In the genomic region with DNA sequence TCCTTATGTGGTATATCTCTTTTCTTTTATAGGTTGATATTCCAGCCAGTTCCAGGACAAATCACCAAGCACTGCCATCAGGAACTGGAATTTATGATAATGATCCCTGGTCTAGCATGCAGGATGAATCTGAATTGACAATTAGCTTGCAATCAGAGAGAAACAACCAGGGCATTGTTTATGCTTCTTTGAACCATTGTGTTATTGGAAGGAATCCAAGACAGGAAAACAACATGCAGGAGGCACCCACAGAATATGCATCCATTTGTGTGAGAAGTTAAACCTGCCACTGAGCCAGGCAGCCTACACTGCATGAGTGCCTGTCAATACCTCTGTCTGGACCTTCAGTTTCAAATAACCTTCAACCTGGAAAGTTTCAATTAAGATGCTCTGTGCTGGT, we compare ENCODE assay signal across 24 mouse cellular contexts. TPM values are rescaled to one million over a fixed set of nuclear protein-coding genes. Genes with fewer than 3 reads are reported as not detected.
DNase-seq lines count a peak whose midpoint lies in the region; ATAC-seq and TF ChIP-seq lines count a peak whose summit lies in the region.
"Had no signal": no experiment of that assay in that cellular context is flagged by ENCODE, and none has a peak within 500 bp of the region (broad histone marks: within the 10 kb centered on the region; RNA-seq: fewer than 3 reads in every experiment).

No protein-coding gene starts in this region.

- H3K36me3 ChIP-seq in forebrain, embryonic 14.5 days (ENCODE audit: control insufficient read depth, insufficient read depth, low read length), result no peaks in the 10 kb centered on the region
- H3K36me3 ChIP-seq in forebrain, embryonic 12.5 days (replicated peaks), result no peaks in the 10 kb centered on the region
- no peaks in the 10 kb centered on the region for H3K36me3 ChIP-seq in hindbrain, embryonic 14.5 days (replicated peaks; ENCODE audit: control insufficient read depth, insufficient read depth)
- no peaks in the 10 kb centered on the region for H3K36me3 ChIP-seq in hindbrain, embryonic 10.5 days
- no peaks in the 10 kb centered on the region for H3K36me3 ChIP-seq in midbrain, embryonic 14.5 days (ENCODE audit: control insufficient read depth, insufficient read depth, low read length)
- no peaks in the 10 kb centered on the region for H3K36me3 ChIP-seq in midbrain, embryonic 16.5 days (ENCODE audit: control insufficient read depth, insufficient read depth, low read length)
- no peaks in the 10 kb centered on the region for H3K36me3 ChIP-seq in intestine, postnatal 0 days (ENCODE audit: control insufficient read depth, insufficient read depth)
- H3K36me3 ChIP-seq: embryonic facial prominence, embryonic 12.5 days; intestine, embryonic 15.5 days; limb, embryonic 13.5 days; liver, embryonic 12.5 days; lung, embryonic 15.5 days had no signal

- peak; percentile 60; the same call in 1 of the 2 replicates for ATAC-seq in forebrain, embryonic 14.5 days
- ATAC-seq in forebrain, embryonic 12.5 days (ENCODE audit: low FRiP score), result no peak
- ATAC-seq in hindbrain, embryonic 14.5 days (ENCODE audit: low FRiP score), result peak; percentile 43; the same call in 1 of the 2 replicates
- no peak for ATAC-seq in midbrain, embryonic 14.5 days (ENCODE audit: low FRiP score, low TSS enrichment)
- ATAC-seq in midbrain, embryonic 16.5 days, result no peak
- ATAC-seq in intestine, postnatal 0 days, result no peak
- ATAC-seq: forebrain, postnatal 0 days; intestine, embryonic 15.5 days; liver, embryonic 12.5 days had no signal

- DNase-seq in forebrain, embryonic 14.5 days (ENCODE audit: low spot score), result peak; percentile 49
- DNase-seq in hindbrain, embryonic 14.5 days (ENCODE audit: low spot score), result no peak
- DNase-seq in hindbrain, embryonic 10.5 days (ENCODE audit: low spot score), result no peak
- DNase-seq in midbrain, embryonic 14.5 days, result peak; percentile 34
- DNase-seq in ZHBTc4 (ENCODE audit: low read depth, low spot score), result peak; percentile 18
- DNase-seq: adrenal gland, postnatal 25 days; cerebellum, adult 11 months; cerebellum, postnatal 25 days; forebrain, postnatal 0 days; lung, postnatal 4 days; right cerebral cortex, postnatal 25 days; thymus, postnatal 25 days had no signal

- no peak overlapping the region for H3K27ac ChIP-seq in forebrain, embryonic 14.5 days (ENCODE audit: low read depth, low read length)
- no peak overlapping the region for H3K27ac ChIP-seq in forebrain, embryonic 12.5 days
- H3K27ac ChIP-seq in hindbrain, embryonic 14.5 days, result no peak overlapping the region
- no peak overlapping the region for H3K27ac ChIP-seq in hindbrain, embryonic 10.5 days
- no peak overlapping the region for H3K27ac ChIP-seq in midbrain, embryonic 14.5 days (replicated peaks; ENCODE audit: low read depth, low read length)
- H3K27ac ChIP-seq in midbrain, embryonic 16.5 days (ENCODE audit: low read length), result no peak overlapping the region
- no peak overlapping the region for H3K27ac ChIP-seq in intestine, postnatal 0 days (ENCODE audit: low read depth, low read length)
- H3K27ac ChIP-seq: embryonic facial prominence, embryonic 12.5 days; intestine, embryonic 15.5 days; limb, embryonic 13.5 days; liver, embryonic 12.5 days; lung, embryonic 15.5 days had no signal

- H3K9ac ChIP-seq in forebrain, embryonic 14.5 days (ENCODE audit: low read length), result no peak overlapping the region
- no peak overlapping the region for H3K9ac ChIP-seq in forebrain, embryonic 12.5 days
- H3K9ac ChIP-seq in hindbrain, embryonic 14.5 days, result no peak overlapping the region
- H3K9ac ChIP-seq in midbrain, embryonic 14.5 days (replicated peaks; ENCODE audit: low read length), result no peak overlapping the region
- H3K9ac ChIP-seq in midbrain, embryonic 16.5 days (ENCODE audit: low read depth, low read length), result no peak overlapping the region
- H3K9ac ChIP-seq in intestine, postnatal 0 days (ENCODE audit: low read depth, low read length), result no peak overlapping the region
- H3K9ac ChIP-seq: embryonic facial prominence, embryonic 12.5 days; forebrain, postnatal 0 days; intestine, embryonic 15.5 days; limb, embryonic 13.5 days; liver, embryonic 12.5 days; lung, embryonic 15.5 days had no signal

- no peaks in the 10 kb centered on the region for H3K4me1 ChIP-seq in forebrain, embryonic 14.5 days (ENCODE audit: control insufficient read depth, insufficient read depth, low read length)
- H3K4me1 ChIP-seq in forebrain, embryonic 12.5 days, result peaks cover 4% of the 10 kb centered on the region; the same call in 1 of the 2 replicates
- H3K4me1 ChIP-seq in hindbrain, embryonic 14.5 days (replicated peaks; ENCODE audit: control insufficient read depth, insufficient read depth, low read length), result no peaks in the 10 kb centered on the region
- H3K4me1 ChIP-seq in hindbrain, embryonic 10.5 days (replicated peaks), result peaks cover 6% of the 10 kb centered on the region; the same call in 1 of the 2 replicates
- H3K4me1 ChIP-seq in midbrain, embryonic 14.5 days (ENCODE audit: control insufficient read depth, insufficient read depth, low read length), result no peaks in the 10 kb centered on the region
- no peaks in the 10 kb centered on the region for H3K4me1 ChIP-seq in midbrain, embryonic 16.5 days (ENCODE audit: control insufficient read depth, insufficient read depth, low read length)
- H3K4me1 ChIP-seq in intestine, postnatal 0 days (replicated peaks; ENCODE audit: control insufficient read depth, insufficient read depth, low read length), result no peaks in the 10 kb centered on the region
- H3K4me1 ChIP-seq: embryonic facial prominence, embryonic 12.5 days; intestine, embryonic 15.5 days; limb, embryonic 13.5 days; liver, embryonic 12.5 days had no signal

- no peak overlapping the region for H3K4me3 ChIP-seq in forebrain, embryonic 14.5 days (ENCODE audit: low read depth, low read length)
- H3K4me3 ChIP-seq in forebrain, embryonic 12.5 days (replicated peaks), result no peak overlapping the region
- H3K4me3 ChIP-seq in hindbrain, embryonic 14.5 days (replicated peaks; ENCODE audit: low read length), result no peak overlapping the region
- no peak overlapping the region for H3K4me3 ChIP-seq in hindbrain, embryonic 10.5 days
- no peak overlapping the region for H3K4me3 ChIP-seq in midbrain, embryonic 14.5 days (replicated peaks; ENCODE audit: low read depth, low read length)
- no peak overlapping the region for H3K4me3 ChIP-seq in midbrain, embryonic 16.5 days (ENCODE audit: low read depth, low read length)
- no peak overlapping the region for H3K4me3 ChIP-seq in intestine, postnatal 0 days (ENCODE audit: low read depth, low read length)
- H3K4me3 ChIP-seq: embryonic facial prominence, embryonic 12.5 days; intestine, embryonic 15.5 days; limb, embryonic 13.5 days; liver, embryonic 12.5 days; lung, embryonic 15.5 days had no signal

- TF ChIP-seq CTCF in intestine, postnatal 0 days (IDR thresholded peaks at IDR 0.05; ENCODE audit: low read depth), result no peak

- no peaks in the 10 kb centered on the region for H3K9me3 ChIP-seq in forebrain, embryonic 14.5 days (replicated peaks; ENCODE audit: control insufficient read depth, low read length)
- H3K9me3 ChIP-seq in forebrain, embryonic 12.5 days, result no peaks in the 10 kb centered on the region
- H3K9me3 ChIP-seq in hindbrain, embryonic 14.5 days (ENCODE audit: control insufficient read depth, low read length), result no peaks in the 10 kb centered on the region
- no peaks in the 10 kb centered on the region for H3K9me3 ChIP-seq in hindbrain, embryonic 10.5 days
- H3K9me3 ChIP-seq in midbrain, embryonic 14.5 days (ENCODE audit: control insufficient read depth, low read length), result no peaks in the 10 kb centered on the region
- H3K9me3 ChIP-seq in midbrain, embryonic 16.5 days (replicated peaks; ENCODE audit: control insufficient read depth, low read length, poor library complexity, severe bottlenecking), result no peaks in the 10 kb centered on the region
- H3K9me3 ChIP-seq in intestine, postnatal 0 days (ENCODE audit: control insufficient read depth), result no peaks in the 10 kb centered on the region
- H3K9me3 ChIP-seq: embryonic facial prominence, embryonic 12.5 days; intestine, embryonic 15.5 days; limb, embryonic 13.5 days; liver, embryonic 12.5 days; lung, embryonic 15.5 days had no signal

- H3K27me3 ChIP-seq in forebrain, embryonic 14.5 days (replicated peaks; ENCODE audit: control insufficient read depth, insufficient read depth, low read length), result no peaks in the 10 kb centered on the region
- H3K27me3 ChIP-seq in forebrain, embryonic 12.5 days, result no peaks in the 10 kb centered on the region
- H3K27me3 ChIP-seq in hindbrain, embryonic 14.5 days (ENCODE audit: control insufficient read depth, insufficient read depth, low read length), result no peaks in the 10 kb centered on the region
- no peaks in the 10 kb centered on the region for H3K27me3 ChIP-seq in hindbrain, embryonic 10.5 days (ENCODE audit: insufficient read depth, poor library complexity, severe bottlenecking)
- H3K27me3 ChIP-seq in midbrain, embryonic 14.5 days (ENCODE audit: control insufficient read depth, insufficient read depth, low read length), result no peaks in the 10 kb centered on the region
- no peaks in the 10 kb centered on the region for H3K27me3 ChIP-seq in midbrain, embryonic 16.5 days (ENCODE audit: control insufficient read depth, insufficient read depth, low read depth, low read length)
- no peaks in the 10 kb centered on the region for H3K27me3 ChIP-seq in intestine, postnatal 0 days (replicated peaks; ENCODE audit: control insufficient read depth, insufficient read depth, low read length)
- H3K27me3 ChIP-seq: embryonic facial prominence, embryonic 12.5 days; intestine, embryonic 15.5 days; limb, embryonic 13.5 days; liver, embryonic 12.5 days; lung, embryonic 15.5 days had no signal

- no peak overlapping the region for H3K4me2 ChIP-seq in forebrain, embryonic 14.5 days (ENCODE audit: low read length)
- H3K4me2 ChIP-seq in forebrain, embryonic 12.5 days, result no peak overlapping the region
- no peak overlapping the region for H3K4me2 ChIP-seq in hindbrain, embryonic 14.5 days (replicated peaks)
- H3K4me2 ChIP-seq in midbrain, embryonic 14.5 days (ENCODE audit: low read length), result no peak overlapping the region
- H3K4me2 ChIP-seq in midbrain, embryonic 16.5 days (ENCODE audit: low read length), result no peak overlapping the region
- H3K4me2 ChIP-seq in intestine, postnatal 0 days (replicated peaks; ENCODE audit: low read depth), result no peak overlapping the region
- H3K4me2 ChIP-seq: embryonic facial prominence, embryonic 12.5 days; heart, embryonic 11.5 days; intestine, embryonic 15.5 days; limb, embryonic 13.5 days; liver, embryonic 12.5 days; lung, embryonic 15.5 days had no signal

RNA-seq across cellular contexts. Expression of gene Btla, which starts 26.2 kb away (rescaled TPM):
- polyA plus RNA-seq in forebrain, embryonic 14.5 days (2014; fragmentation: Nextera tagmentation; extraction: Ambion mirVana), result 0.09 and 0.13 TPM in 2 replicates
- 0.18 and 0.35 TPM in 2 replicates for polyA plus RNA-seq in forebrain, embryonic 12.5 days (2016; fragmentation: Nextera tagmentation; extraction: Ambion mirVana)
- polyA plus RNA-seq in hindbrain, embryonic 14.5 days (2014; fragmentation: Nextera tagmentation; extraction: Ambion mirVana), result 0.10 TPM in 1 of 2 replicates, not detected in the other
- 0.24 and 0.30 TPM in 2 replicates for polyA plus RNA-seq in hindbrain, embryonic 10.5 days (2016; fragmentation: Nextera tagmentation; extraction: Ambion mirVana)
- 0.11 and 0.16 TPM in 2 replicates for polyA plus RNA-seq in midbrain, embryonic 14.5 days (2014; fragmentation: Nextera tagmentation; extraction: Ambion mirVana)
- 0.10 TPM in 2 replicates for polyA plus RNA-seq in midbrain, embryonic 16.5 days (2015; fragmentation: Nextera tagmentation; extraction: Ambion mirVana)
- 0.17 and 0.44 TPM in 2 replicates for polyA plus RNA-seq in intestine, postnatal 0 days (2015; fragmentation: Nextera tagmentation; extraction: Ambion mirVana)
- polyA plus RNA-seq: heart, embryonic 11.5 days; heart, postnatal 0 days; kidney, embryonic 14.5 days; stomach, embryonic 14.5 days had no signal

Comparison
In these comparisons a context has a peak if more than half of its experiments do, and no peak if none do; other contexts are left out.
1. ATAC-seq: peak in forebrain, embryonic 14.5 days (single experiment) and hindbrain, embryonic 14.5 days (single experiment); none in forebrain, embryonic 12.5 days (single experiment), midbrain, embryonic 14.5 days (single experiment), midbrain, embryonic 16.5 days (single experiment) and intestine, postnatal 0 days (single experiment).
2. DNase-seq: peak in forebrain, embryonic 14.5 days (single experiment), midbrain, embryonic 14.5 days (single experiment) and ZHBTc4 (single experiment); none in hindbrain, embryonic 14.5 days (single experiment) and hindbrain, embryonic 10.5 days (single experiment).